Mouse (Mus musculus) ES-CJ7 (cell line): ENCODE measurements around the gene Mapk14.
A peak's percentile ranks its signal among the peaks of the same experiment; 100 is the strongest.

Experiments
- DNase-seq: peaks from one replicate; pipeline ENCODE4 v3.0.0; 2011; ENCODE audit warnings: low read depth, low spot score

The Mapk14 gene

DNA sequence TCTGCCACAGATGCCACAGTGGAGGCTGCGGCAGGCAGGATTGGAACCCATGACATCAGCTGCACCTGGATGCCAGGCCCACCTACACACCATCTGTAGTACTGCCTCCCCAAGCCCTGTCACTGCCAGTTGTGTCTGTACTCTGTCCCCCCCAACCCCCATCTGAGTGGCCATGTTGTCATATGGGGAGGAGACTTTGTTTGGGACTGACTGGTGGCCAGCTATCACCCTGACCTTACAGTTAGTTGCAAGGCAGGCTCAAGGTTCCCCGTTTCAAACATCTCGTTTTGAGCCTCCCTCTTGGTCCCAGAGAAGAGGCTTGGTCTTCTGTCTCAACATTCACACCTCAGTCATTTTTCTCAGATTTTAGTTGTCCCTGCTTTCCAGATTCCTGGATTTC, 88.6 kb downstream of the Mapk14 start:
- no peak for DNase-seq

DNA sequence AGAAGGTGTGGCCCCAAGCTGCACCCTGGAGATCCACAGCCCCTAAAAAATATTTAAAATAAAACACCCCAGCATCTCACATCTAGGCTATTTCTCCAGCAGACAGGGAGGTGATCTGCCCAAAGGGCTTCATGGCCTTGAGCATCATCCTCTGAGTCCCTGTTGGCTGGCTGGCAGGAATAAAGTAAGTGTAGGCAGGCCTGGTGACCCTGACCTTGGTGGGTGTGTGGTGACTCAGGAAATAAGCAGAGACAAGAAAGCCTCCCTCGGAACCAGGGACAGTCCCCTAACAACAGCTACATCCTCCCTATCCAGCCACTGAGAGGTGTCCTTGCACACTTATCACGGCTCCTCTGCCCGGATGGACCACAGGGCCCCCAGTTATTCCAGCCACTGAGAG, 89.7 kb downstream of the Mapk14 start:
- no peak for DNase-seq

DNA sequence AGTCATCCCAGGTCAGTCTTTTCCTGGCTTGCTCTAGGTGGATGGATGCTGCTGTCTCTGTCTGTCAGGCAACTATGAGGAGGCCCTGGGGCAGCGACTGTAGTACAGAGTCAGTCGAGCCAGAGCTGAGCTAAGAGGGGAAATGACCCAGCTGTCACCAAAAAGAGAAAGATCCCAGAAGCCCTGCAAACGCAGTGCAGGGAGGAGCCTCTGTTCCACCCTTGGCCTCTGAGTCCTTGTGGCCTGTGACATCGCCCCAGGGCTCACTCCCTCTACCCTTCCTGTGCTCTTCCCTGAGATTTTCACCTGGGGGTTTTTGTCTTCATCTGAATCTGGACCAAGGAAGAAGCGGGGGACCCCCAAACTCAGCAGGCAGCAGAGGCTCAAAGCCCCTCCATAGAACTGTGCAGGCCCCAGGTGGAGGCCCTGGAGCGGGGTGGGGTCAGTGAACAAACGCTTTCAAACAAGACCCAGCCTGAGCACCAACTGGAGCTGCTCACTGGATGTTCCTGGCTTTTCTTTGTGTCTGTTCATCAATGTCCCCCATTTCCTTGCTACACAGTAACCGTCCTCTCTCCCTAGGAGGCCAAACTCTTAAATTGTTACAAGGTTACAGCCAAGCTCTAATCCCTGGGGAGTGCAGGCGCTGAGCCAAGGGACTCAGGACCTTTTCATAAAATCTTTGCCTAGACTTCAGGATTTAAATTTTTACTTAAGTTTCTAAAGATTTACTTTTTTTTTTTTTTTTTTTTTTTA, 90.3 kb downstream of the Mapk14 start:
- peak; percentile 68 for DNase-seq

DNA sequence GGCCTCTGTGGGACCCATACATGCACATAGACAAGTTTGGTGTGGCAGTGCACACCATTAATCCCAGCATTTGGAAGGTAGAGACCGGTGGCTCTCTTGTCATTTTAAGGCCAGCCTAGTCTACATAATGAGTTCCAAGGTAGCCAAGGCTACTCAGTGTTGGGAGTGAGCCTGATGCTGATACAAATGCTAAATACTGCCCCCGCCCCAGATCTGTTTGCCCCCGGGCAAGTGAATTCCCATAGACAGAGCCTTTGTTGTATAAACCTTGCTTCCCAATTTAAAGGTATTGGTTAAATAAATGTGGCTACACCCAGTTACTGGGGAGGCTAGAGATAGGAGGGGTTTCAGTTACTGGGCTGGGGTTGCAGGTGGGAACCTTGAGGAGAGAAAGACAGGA, 93.9 kb downstream of the Mapk14 start:
- DNase-seq, result peak; percentile 96

DNA sequence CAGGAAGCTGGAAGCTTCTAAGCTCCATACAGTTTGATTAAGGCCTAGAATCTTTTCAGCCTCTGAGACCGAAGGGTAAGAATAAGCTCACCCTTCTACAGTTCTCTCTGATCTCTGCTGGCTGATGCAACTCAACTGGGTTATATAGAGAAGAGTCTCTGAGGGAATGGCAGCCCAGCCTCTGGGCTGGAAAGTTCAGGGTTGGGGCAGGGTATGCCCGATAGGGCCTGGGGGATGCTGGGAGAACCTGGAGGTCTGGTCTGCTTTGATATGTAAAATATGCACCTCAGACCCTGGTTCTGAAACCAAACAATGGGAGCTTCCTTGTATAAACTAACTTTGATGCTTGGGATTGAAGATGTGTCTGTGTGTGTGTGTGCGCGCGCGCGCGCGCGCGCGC, 96.4 kb downstream of the Mapk14 start:
- DNase-seq, result peak; percentile 82

DNA sequence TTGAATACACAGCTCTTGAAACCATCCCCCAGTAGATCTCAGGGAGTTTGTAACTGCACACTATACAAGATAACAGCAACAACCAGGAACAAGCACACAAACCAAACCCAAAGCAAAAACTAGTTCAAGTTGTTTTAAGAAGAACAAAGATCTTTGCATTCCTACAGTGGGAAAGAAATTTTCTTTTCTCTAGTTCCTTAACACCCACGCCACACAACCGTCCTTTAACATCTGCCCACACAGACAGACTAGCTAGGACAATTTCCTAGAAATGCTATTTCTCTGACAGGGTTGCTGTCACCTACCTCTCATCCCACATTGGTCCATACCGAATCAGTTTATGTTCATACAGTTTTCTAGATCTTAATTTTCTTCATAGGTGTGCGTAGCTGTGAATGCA, 105.9 kb downstream of the Mapk14 start:
- no peak for DNase-seq
